Mouse (Mus musculus): ENCODE measurements around the gene Chd8.

DNA sequence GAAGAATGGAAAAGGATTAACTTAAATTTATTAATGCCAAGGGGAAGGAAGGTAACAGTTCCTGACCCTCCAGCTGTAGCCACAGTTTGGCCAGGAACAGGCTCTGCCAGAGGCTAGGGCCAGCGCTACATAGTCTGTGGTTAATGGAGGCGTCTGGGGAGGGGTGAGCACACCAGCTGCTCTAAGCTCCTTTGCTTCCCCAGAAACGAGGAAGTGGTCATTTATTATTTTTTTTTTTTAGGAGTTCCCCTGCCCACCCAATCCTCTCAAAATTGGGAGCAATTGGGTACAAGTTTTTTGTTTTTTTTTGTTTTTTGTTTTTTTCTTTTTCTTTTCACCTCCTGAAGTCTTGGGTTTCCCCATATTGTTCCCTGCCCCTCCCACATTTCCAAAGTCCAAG is 59.4 kb downstream of the Chd8 start:
- TF ChIP-seq CTCF (IDR thresholded peaks at IDR 0.05) (no peak), EP300 (IDR thresholded peaks at IDR 0.05) (no peak)
